Mouse (Mus musculus): ENCODE results near the gene Inppl1.

GRCm38 (mm10) chr7:101869163-101869500 is 31.1 kb upstream of the Inppl1 start:
- no peak for TF ChIP-seq CTCF (IDR thresholded peaks at IDR 0.05; ENCODE audit: control insufficient read depth, insufficient read depth, insufficient replicate concordance, low read depth, low read length)
- no peak for TF ChIP-seq POLR2A (IDR thresholded peaks at IDR 0.05; ENCODE audit: control insufficient read depth, low read depth, low read length)

All from testis, adult 2 months (tissue).